Mouse (Mus musculus): ENCODE data around the gene Pigo.

DNA sequence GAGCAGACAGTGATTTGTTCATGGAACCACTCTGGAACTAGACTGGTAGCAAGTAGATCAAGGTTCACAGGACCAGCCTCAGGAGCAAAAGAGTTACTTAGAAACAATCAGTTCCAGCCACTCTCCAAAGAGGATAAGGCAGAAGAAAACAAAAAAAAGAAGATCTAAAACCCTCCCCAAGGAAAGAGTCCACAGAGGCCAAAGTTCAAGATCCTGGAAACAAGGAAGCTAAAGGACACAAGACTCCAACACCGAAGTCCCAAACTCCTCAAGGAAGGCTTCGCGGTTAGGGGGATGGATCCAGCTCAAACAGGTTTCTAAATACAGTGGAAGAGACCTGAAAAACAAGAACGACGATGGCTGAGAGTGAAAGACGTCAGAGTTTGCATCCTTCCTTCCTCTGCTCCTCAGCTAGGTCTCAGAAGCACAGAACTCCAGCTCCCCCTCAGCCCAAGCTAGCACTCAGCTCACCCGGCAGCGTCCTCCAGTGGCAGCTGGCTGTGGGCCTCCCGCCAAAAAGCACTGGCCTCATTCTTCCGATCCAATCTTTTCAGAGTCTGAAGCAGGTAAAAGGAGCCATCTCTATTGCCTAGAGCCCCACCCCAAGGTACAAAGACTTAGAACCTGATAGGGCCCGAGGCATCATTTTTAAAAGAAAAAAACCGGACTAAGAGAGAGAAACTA lies 22.7 kb downstream of the Pigo start:
- TF ChIP-seq CTCF (IDR thresholded peaks at IDR 0.05; ENCODE audit: control insufficient read depth, insufficient read depth, insufficient read length), result no peak
- TF ChIP-seq FOSL1 (IDR thresholded peaks at IDR 0.05; ENCODE audit: insufficient read depth, low read length, poor library complexity, severe bottlenecking), result no peak
